9 mouse cellular contexts compared by ENCODE assay signal in genomic region chr11:112783401-112784346, GRCm38 (mm10). TPM values are rescaled to one million over a fixed set of nuclear protein-coding genes. Genes with fewer than 3 reads are reported as not detected.
DNase-seq lines count a peak whose midpoint lies in the region; ATAC-seq lines count a peak whose summit lies in the region.
"Had no signal": no experiment of that assay in that cellular context is flagged by ENCODE, and none has a peak within 500 bp of the region (broad histone marks: within the 10 kb centered on the region; RNA-seq: fewer than 3 reads in every experiment).

No protein-coding gene starts in this region.

- WGBS in embryonic facial prominence, embryonic 13.5 days: under 1% methylated on average over 34 of the region's 42 CpGs
- under 1% methylated on average over 42 of the region's 42 CpGs for WGBS in intestine, embryonic 16.5 days
- under 1% methylated on average over 42 of the region's 42 CpGs for WGBS in neural tube, embryonic 13.5 days

- H3K9ac ChIP-seq in embryonic facial prominence, embryonic 13.5 days: peak overlapping the region; percentile 89
- H3K9ac ChIP-seq in intestine, embryonic 16.5 days (ENCODE audit: low read depth, low read length): peak overlapping the region; percentile 68
- H3K9ac ChIP-seq in neural tube, embryonic 13.5 days: peak overlapping the region; percentile 87

- ATAC-seq in embryonic facial prominence, embryonic 13.5 days (ENCODE audit: insufficient number of reproducible peaks, insufficient read depth, low FRiP score, low TSS enrichment, low read depth): no peak
- peak; percentile 9 for ATAC-seq in intestine, embryonic 16.5 days
- no peak for ATAC-seq in neural tube, embryonic 13.5 days (ENCODE audit: low read depth)

- H3K4me1 ChIP-seq in embryonic facial prominence, embryonic 13.5 days: peaks cover 52% of the 10 kb centered on the region
- H3K4me1 ChIP-seq in intestine, embryonic 16.5 days (ENCODE audit: control insufficient read depth, insufficient read depth, low read length): peaks cover 20% of the 10 kb centered on the region
- H3K4me1 ChIP-seq in neural tube, embryonic 13.5 days (replicated peaks): peaks cover 68% of the 10 kb centered on the region

- peak; percentile 16 for DNase-seq in gastrocnemius, postnatal 10 days
- no peak for DNase-seq in gastrocnemius, adult 8-10 months (ENCODE audit: low spot score in 2 of 2)
- peak; percentile 76 for DNase-seq in 3T3-L1 (ENCODE audit: low read depth, low spot score)
- no peak for DNase-seq in adrenal gland, postnatal 4 days (ENCODE audit: low spot score in 2 of 2)
- DNase-seq in right cerebral cortex, adult 18-20 months: no peak

- no peaks in the 10 kb centered on the region for H3K9me3 ChIP-seq in embryonic facial prominence, embryonic 13.5 days
- H3K9me3 ChIP-seq in intestine, embryonic 16.5 days (ENCODE audit: control insufficient read depth, low read length): no peaks in the 10 kb centered on the region
- H3K9me3 ChIP-seq in neural tube, embryonic 13.5 days: no peaks in the 10 kb centered on the region

- H3K27me3 ChIP-seq in embryonic facial prominence, embryonic 13.5 days: peaks cover 34% of the 10 kb centered on the region
- peaks cover 7% of the 10 kb centered on the region; the same call in 1 of the 2 replicates for H3K27me3 ChIP-seq in intestine, embryonic 16.5 days (replicated peaks; ENCODE audit: control insufficient read depth, insufficient read depth, low read length)
- peaks cover 20% of the 10 kb centered on the region for H3K27me3 ChIP-seq in neural tube, embryonic 13.5 days

- H3K36me3 ChIP-seq in embryonic facial prominence, embryonic 13.5 days: no peaks in the 10 kb centered on the region
- H3K36me3 ChIP-seq in intestine, embryonic 16.5 days (ENCODE audit: control insufficient read depth, insufficient read depth, low read length): no peaks in the 10 kb centered on the region
- H3K36me3 ChIP-seq in neural tube, embryonic 13.5 days: no peaks in the 10 kb centered on the region
- H3K36me3 ChIP-seq: G1E had no signal

- H3K4me3 ChIP-seq in embryonic facial prominence, embryonic 13.5 days: peak overlapping the region; percentile 74
- peak overlapping the region; percentile 61 for H3K4me3 ChIP-seq in intestine, embryonic 16.5 days (ENCODE audit: low read length)
- peak overlapping the region; percentile 74 for H3K4me3 ChIP-seq in neural tube, embryonic 13.5 days

- H3K4me2 ChIP-seq in embryonic facial prominence, embryonic 13.5 days: peak overlapping the region; percentile 86
- H3K4me2 ChIP-seq in intestine, embryonic 16.5 days (ENCODE audit: low read depth, low read length): peak overlapping the region; percentile 62
- peak overlapping the region; percentile 92 for H3K4me2 ChIP-seq in neural tube, embryonic 13.5 days

- peak overlapping the region; percentile 95 for H3K27ac ChIP-seq in embryonic facial prominence, embryonic 13.5 days
- H3K27ac ChIP-seq in intestine, embryonic 16.5 days (ENCODE audit: low read length): peak overlapping the region; percentile 86
- H3K27ac ChIP-seq in neural tube, embryonic 13.5 days (replicated peaks): peak overlapping the region; percentile 90

RNA-seq across cellular contexts. Expression of gene Sox9, which starts 1.6 kb away (rescaled TPM):
- total RNA-seq in gastrocnemius, postnatal 10 days (2021): 1 to 10 TPM; 2.1 to 2.7 TPM
- 1 to 10 TPM in 3 of 4 experiments, under 1 TPM in 1; 0.92 to 2.2 (median 1.3) TPM for total RNA-seq in gastrocnemius, adult 8-10 months (2022)
- 108 and 155 TPM in 2 replicates for polyA plus RNA-seq in embryonic facial prominence, embryonic 13.5 days (2015; fragmentation: Nextera tagmentation; extraction: Ambion mirVana)
- polyA plus RNA-seq in intestine, embryonic 16.5 days (2015; fragmentation: Nextera tagmentation; extraction: Ambion mirVana): 25.5 and 26.5 TPM in 2 replicates
- 49.0 and 72.8 TPM in 2 replicates for polyA plus RNA-seq in neural tube, embryonic 13.5 days (2015; fragmentation: Nextera tagmentation; extraction: Ambion mirVana)
- 1 to 10 TPM; 2.4 to 4.8 TPM for total RNA-seq in adrenal gland, postnatal 4 days (2021)
- polyA plus RNA-seq: G1E had no signal

Comparison
In these comparisons a context has a peak if more than half of its experiments do, and no peak if none do; other contexts are left out.
1. DNase-seq: peak in gastrocnemius, postnatal 10 days (single experiment) and 3T3-L1 (single experiment); none in gastrocnemius, adult 8-10 months (0 of 2), adrenal gland, postnatal 4 days (0 of 2) and right cerebral cortex, adult 18-20 months (single experiment).
2. Peak in every context shown above with its lines, with median percentiles within 50 percentile points of each other: H3K27ac ChIP-seq, H3K4me2 ChIP-seq, H3K4me3 ChIP-seq and H3K9ac ChIP-seq.